Mouse (Mus musculus) CH12.LX (cell line): Measurements from ENCODE around the gene Tinagl1. TPM values are rescaled to one million over a fixed set of nuclear protein-coding genes. Genes with fewer than 3 reads are reported as not detected.
A peak's percentile ranks its signal among the peaks of the same experiment; 100 is the strongest.

Source experiments
- DNase-seq: peaks from one replicate; pipeline ENCODE4 v3.0.0-alpha.2; 2013; ENCODE audit errors: extremely low read depth
- H3K27ac ChIP-seq: 2 replicates; pipeline ENCODE4 v1.5.1; 2012; ENCODE audit warnings: low read depth, mild to moderate bottlenecking, control low read depth, moderate library complexity; ENCODE audit not compliant: insufficient read depth
- H3K27me3 ChIP-seq: replicated peaks from 2 replicates; pipeline ENCODE3; 2012; ENCODE audit warnings: inconsistent platforms
- H3K36me3 ChIP-seq, 2 experiments: replicated peaks in 1 of 2; 2 replicates each; pipeline versions ENCODE3 to v1.6.1; 2012; ENCODE audit warnings: inconsistent platforms in 1 of 2, low read length in 1 of 2, mild to moderate bottlenecking in 1 of 2, mixed read lengths in 1 of 2, moderate library complexity in 1 of 2; ENCODE audit not compliant: control insufficient read depth in 1 of 2, insufficient read depth in 1 of 2
- H3K4me1 ChIP-seq, 2 experiments: 2 replicates each; pipeline ENCODE4 v1.6.1; 2012; ENCODE audit warnings: inconsistent platforms in 1 of 2, moderate library complexity in 1 of 2; ENCODE audit not compliant: insufficient read depth in 2 of 2, control insufficient read depth in 1 of 2
- H3K4me2 ChIP-seq: 2 replicates; pipeline ENCODE4 v1.6.1; 2012; ENCODE audit warnings: low read depth, mild to moderate bottlenecking, control low read depth; ENCODE audit not compliant: poor library complexity, insufficient read depth, severe bottlenecking
- H3K4me3 ChIP-seq, 3 experiments: fragments of 150-350 bp in 1 of 3; sonication (generic) in 1 of 3; replicated peaks in 1 of 3; 2 replicates each; pipeline versions ENCODE3 to v1.5.1; 2011 to 2012; ENCODE audit warnings: low read depth in 2 of 3, low read length in 2 of 3, mild to moderate bottlenecking in 2 of 3, moderate library complexity in 2 of 3, control low read depth in 1 of 3, improper control_type of control experiment in 1 of 3, inconsistent platforms in 1 of 3, mixed read lengths in 1 of 3; ENCODE audit not compliant: poor library complexity in 1 of 3
- H3K79me2 ChIP-seq: replicated peaks from 2 replicates; pipeline ENCODE4 v1.6.1; 2012; ENCODE audit warnings: mild to moderate bottlenecking, moderate library complexity; ENCODE audit not compliant: control insufficient read depth, poor library complexity, insufficient read depth, severe bottlenecking; ENCODE audit errors: extremely low read depth
- H3K9ac ChIP-seq: 2 replicates; pipeline ENCODE4 v1.6.1; 2012; ENCODE audit warnings: low read depth, mild to moderate bottlenecking, control low read depth, moderate library complexity; ENCODE audit not compliant: insufficient read depth
- H3K9me3 ChIP-seq: replicated peaks from 2 replicates; pipeline ENCODE3; 2012; ENCODE audit warnings: low read length, inconsistent platforms, mixed read lengths
- CHD1 ChIP-seq: IDR thresholded peaks from 2 replicates; pipeline ENCODE4 v1.6.1; 2012; ENCODE audit warnings: low read depth, low read length, improper control_type of control experiment, inconsistent platforms
- CHD2 ChIP-seq: IDR thresholded peaks from 2 replicates; pipeline ENCODE4 v1.6.1; 2011; ENCODE audit warnings: low read length, improper control_type of control experiment
- CTCF ChIP-seq, 2 experiments: IDR thresholded peaks in 1 of 2; conservative IDR thresholded peaks in 1 of 2; 2 replicates each; pipeline ENCODE4 v1.5.1; 2011 to 2012; ENCODE audit warnings: low read depth in 2 of 2, low read length in 2 of 2, improper control_type of control experiment in 1 of 2, inconsistent platforms in 1 of 2, mild to moderate bottlenecking in 1 of 2, moderate library complexity in 1 of 2
- ELF1 ChIP-seq: IDR thresholded peaks from 2 replicates; pipeline ENCODE4 v1.6.1; 2014; ENCODE audit warnings: low read depth, mild to moderate bottlenecking, inconsistent platforms, low read length, improper control_type of control experiment
- GABPA ChIP-seq: IDR thresholded peaks from 2 replicates; pipeline ENCODE4 v1.6.1; 2012; ENCODE audit warnings: low read depth, low read length, improper control_type of control experiment, inconsistent platforms; ENCODE audit not compliant: insufficient replicate concordance
- HCFC1 ChIP-seq: IDR thresholded peaks from 2 replicates; pipeline ENCODE4 v1.6.1; 2012; ENCODE audit warnings: low read depth, mild to moderate bottlenecking, inconsistent platforms, low read length, improper control_type of control experiment
- MAX ChIP-seq: IDR thresholded peaks from 2 replicates; pipeline ENCODE4 v1.6.1; 2011; ENCODE audit warnings: low read length, improper control_type of control experiment
- MAZ ChIP-seq: IDR thresholded peaks from 2 replicates; pipeline ENCODE4 v1.6.1; 2012; ENCODE audit warnings: low read depth, mild to moderate bottlenecking, inconsistent platforms, low read length, improper control_type of control experiment, moderate library complexity
- MEF2A ChIP-seq: IDR thresholded peaks from 2 replicates; pipeline ENCODE4 v1.6.1; 2014; ENCODE audit warnings: low read depth, mild to moderate bottlenecking, inconsistent platforms, low read length, improper control_type of control experiment, borderline replicate concordance
- MYC ChIP-seq: IDR thresholded peaks from 2 replicates; pipeline ENCODE4 v1.6.1; 2011; ENCODE audit warnings: low read depth, mild to moderate bottlenecking, improper control_type of control experiment, low read length
- NELFE ChIP-seq: IDR thresholded peaks from 2 replicates; pipeline ENCODE4 v1.6.1; 2011; ENCODE audit warnings: low read depth, low read length, improper control_type of control experiment
- NRF1 ChIP-seq: IDR thresholded peaks from 2 replicates; pipeline ENCODE4 v1.6.1; 2014; ENCODE audit warnings: low read depth, mild to moderate bottlenecking, inconsistent platforms, low read length, improper control_type of control experiment, moderate library complexity
- PAX5 ChIP-seq: IDR thresholded peaks from 2 replicates; pipeline ENCODE4 v1.6.1; 2012; ENCODE audit warnings: low read length, inconsistent platforms, mixed read lengths
- POLR2AphosphoS2 ChIP-seq: IDR thresholded peaks from 2 replicates; pipeline ENCODE4 v1.6.1; 2011; ENCODE audit warnings: low read depth, low read length, improper control_type of control experiment
- SIN3A ChIP-seq: IDR thresholded peaks from 2 replicates; pipeline ENCODE4 v1.6.1; 2012; ENCODE audit warnings: low read length, improper control_type of control experiment, inconsistent platforms
- SMC3 ChIP-seq: IDR thresholded peaks from 2 replicates; pipeline ENCODE4 v1.6.1; 2011; ENCODE audit warnings: low read depth, low read length, improper control_type of control experiment
- TBP ChIP-seq: conservative IDR thresholded peaks from 2 replicates; pipeline ENCODE4 v1.6.1; 2011; ENCODE audit warnings: low read depth, low read length, improper control_type of control experiment
- TCF12 ChIP-seq: IDR thresholded peaks from 2 replicates; pipeline ENCODE4 v1.6.1; 2014; ENCODE audit warnings: low read depth, mild to moderate bottlenecking, inconsistent platforms, low read length, improper control_type of control experiment
- USF2 ChIP-seq: conservative IDR thresholded peaks from 2 replicates; pipeline ENCODE4 v1.6.1; 2011; ENCODE audit warnings: low read depth, low read length, improper control_type of control experiment
- ZC3H11A ChIP-seq: IDR thresholded peaks from 2 replicates; pipeline ENCODE4 v1.6.1; 2012; ENCODE audit warnings: low read depth, mild to moderate bottlenecking, inconsistent platforms, low read length, improper control_type of control experiment
- ZKSCAN1 ChIP-seq: IDR thresholded peaks from 2 replicates; pipeline ENCODE4 v1.6.1; 2012; ENCODE audit warnings: low read depth, inconsistent platforms, low read length, improper control_type of control experiment, borderline replicate concordance
- ZMIZ1 ChIP-seq: IDR thresholded peaks from 2 replicates; pipeline ENCODE4 v1.6.1; 2012; ENCODE audit warnings: low read depth, mild to moderate bottlenecking, inconsistent platforms, low read length, improper control_type of control experiment
- dilution Hi-C: fragments of 300-500 bp; cut with MboI; formaldehyde crosslinking; loops from 2 replicates; pipeline ENCODE4 v1.14.3; 2020; ENCODE audit warnings: low sequenced_read_pairs; ENCODE audit not compliant: extremely low pct_unique_long_range_greater_than_20kb, extremely low pct_ligation_motif_present
- in situ Hi-C: fragments of 300-500 bp; cut with MboI; formaldehyde crosslinking; loops from 3 replicates; pipeline ENCODE4 v1.14.3; 2019; ENCODE audit warnings: low sequenced_read_pairs, low pct_ligation_motif_present, low pct_unique_long_range_greater_than_20kb, mixed read lengths
- polyA plus RNA-seq: library from polyadenylated mRNA; unstranded; fragments of >175 nt; gene quantifications from 2 replicates; pipeline ENCODE4 v1.2.1, GENCODE M21; 2012; ENCODE audit warnings: low read depth; ENCODE audit not compliant: insufficient read length
- total RNA-seq, 2 experiments: library from RNA; depleted of rRNA; stranded (reverse); fragments of 300-350 nt in 1 of 2; fragments of >200 nt in 1 of 2; gene quantifications; 2 replicates each; pipeline ENCODE4 v1.2.3; 2012 to 2014

Gene Tinagl1
- total and polyA plus RNA-seq, 3 experiments: not detected

DNA sequence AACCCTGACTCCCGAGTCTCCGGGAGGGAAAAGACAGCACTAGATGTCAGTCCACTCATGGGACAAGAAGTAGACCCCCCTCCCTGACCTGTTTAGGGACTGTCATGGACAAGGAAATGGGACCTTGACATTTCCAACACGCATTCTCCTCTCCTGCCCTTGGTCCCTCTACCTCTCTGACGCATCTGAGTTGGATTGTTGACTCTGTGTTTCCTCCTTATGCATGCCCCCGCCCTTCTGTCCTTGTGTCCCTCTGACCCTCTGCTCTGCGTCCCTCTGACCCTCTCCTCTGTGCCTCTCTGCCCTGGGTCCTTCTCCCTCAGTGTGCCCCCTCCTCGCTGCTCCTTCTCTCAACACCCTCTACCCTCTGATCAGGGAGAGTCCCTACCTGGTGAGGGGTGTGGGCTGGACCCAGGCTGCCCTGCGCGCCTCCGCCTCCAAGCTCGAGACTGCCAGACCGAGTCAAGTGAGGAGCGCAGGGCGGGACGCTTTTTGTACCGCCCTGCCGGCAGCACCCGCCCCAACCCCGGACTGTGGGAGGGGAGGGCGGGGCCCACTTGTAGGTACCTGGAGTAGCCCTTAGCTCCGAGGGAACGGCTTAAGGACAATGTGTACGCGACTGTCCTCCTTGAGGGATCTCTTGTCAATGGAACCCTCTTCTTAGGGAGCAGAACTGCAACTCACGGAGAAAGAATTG, 439 bp downstream of the Tinagl1 start:
- Histone ChIP-seq H3K4me1 (peaks cover 3 to 4% of the 10 kb centered on the region in 2 experiments; a peak in 2 of 4 replicates), H3K27ac (no peak overlapping the region), H3K9ac (no peak overlapping the region), H3K4me3 (no peak overlapping the region), H3K79me2 (no peaks in the 10 kb centered on the region), H3K27me3 (peaks cover 88% of the 10 kb centered on the region), H3K9me3 (no peaks in the 10 kb centered on the region), H3K36me3 (no peaks in the 10 kb centered on the region), H3K4me2 (peak overlapping the region; percentile 27)
- dilution Hi-C loops (no loop called here), in situ Hi-C loops (no loop called here)
- no peak for DNase-seq
- no peak for TF ChIP-seq USF2
- 0 out of 2 replicates have a peak, but pooled peaks have one; percentile 16 for TF ChIP-seq NRF1
- no peak for TF ChIP-seq CHD1

DNA sequence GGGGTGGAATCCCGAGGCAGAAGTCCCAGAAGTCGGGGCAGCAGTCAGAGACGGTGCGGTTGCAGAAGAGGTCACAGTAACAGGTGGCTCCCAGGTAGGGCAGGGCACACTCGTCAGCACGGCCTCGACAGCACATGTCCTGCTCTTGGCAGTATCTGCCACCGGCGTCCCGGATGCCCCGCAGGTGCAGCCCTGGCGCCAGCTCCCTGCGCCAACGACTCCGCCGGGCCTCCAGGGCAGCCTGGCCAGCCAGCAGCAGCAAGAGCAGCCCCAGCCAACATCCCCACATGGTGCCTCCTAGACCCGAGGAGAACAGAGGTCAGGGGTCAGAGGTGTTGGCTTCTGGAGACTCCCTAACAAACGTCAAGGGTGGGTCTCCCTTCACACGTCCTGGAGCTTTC, 1.0 kb downstream of the Tinagl1 start:
- dilution Hi-C loops: no loop called here
- Histone ChIP-seq H3K4me3 (no peak overlapping the region), H3K36me3 (no peaks in the 10 kb centered on the region), H3K27ac (no peak overlapping the region), H3K9ac (no peak overlapping the region), H3K27me3 (peaks cover 91% of the 10 kb centered on the region), H3K79me2 (no peaks in the 10 kb centered on the region), H3K4me2 (no peak overlapping the region), H3K9me3 (no peaks in the 10 kb centered on the region), H3K4me1 (peaks cover 4% of the 10 kb centered on the region in 2 experiments; a peak in 2 of 4 replicates)
- in situ Hi-C loops: no loop called here
- TF ChIP-seq MAX (no peak), PAX5 (no peak), HCFC1 (no peak), MAZ (no peak), ELF1 (no peak), CHD1 (no peak), SMC3 (no peak), GABPA (no peak), NELFE (no peak), TBP (no peak), ZC3H11A (no peak), TCF12 (no peak), ZKSCAN1 (no peak), CHD2 (no peak), MYC (no peak), ZMIZ1 (no peak), CTCF (conservative IDR thresholded peaks at IDR 0.05 in 1 of 2, IDR thresholded peaks at IDR 0.05 in 1 of 2; ENCODE audit: low read depth in 2 of 2, low read length in 2 of 2) (no peak), SIN3A (no peak), POLR2AphosphoS2 (no peak), MEF2A (no peak)
- DNase-seq: no peak
